Mouse (Mus musculus) ES-Bruce4 (cell line): ENCODE data around the gene Emc8. TPM values are rescaled to one million over a fixed set of nuclear protein-coding genes. Genes with fewer than 3 reads are reported as not detected.

Experiments
- H3K27ac ChIP-seq: 2 replicates; pipeline ENCODE4 v1.5.1; 2012; ENCODE audit warnings: low read length, inconsistent platforms; ENCODE audit not compliant: insufficient read depth
- H3K27me3 ChIP-seq: 2 replicates; pipeline ENCODE4 v1.6.1; 2012; ENCODE audit warnings: mild to moderate bottlenecking, low read length, inconsistent platforms; ENCODE audit not compliant: control insufficient read depth, poor library complexity, insufficient read depth, severe bottlenecking
- H3K36me3 ChIP-seq: 2 replicates; pipeline ENCODE4 v1.6.1; 2012; ENCODE audit warnings: inconsistent platforms, mild to moderate bottlenecking, low read length, moderate library complexity; ENCODE audit not compliant: control insufficient read depth, poor library complexity, insufficient read depth, severe bottlenecking
- H3K4me1 ChIP-seq: one replicate; pipeline ENCODE4 v1.8.1; 2011; ENCODE audit warnings: low read length; ENCODE audit not compliant: control insufficient read depth, insufficient read depth
- H3K4me3 ChIP-seq: 2 replicates; pipeline ENCODE4 v1.5.1; 2011; ENCODE audit warnings: low read depth, mild to moderate bottlenecking, low read length
- H3K9ac ChIP-seq: 2 replicates; pipeline ENCODE4 v1.6.1; 2012; ENCODE audit warnings: low read depth, mild to moderate bottlenecking, inconsistent platforms; ENCODE audit not compliant: poor library complexity, severe bottlenecking
- H3K9me3 ChIP-seq: replicated peaks from 2 replicates; pipeline ENCODE4 v1.6.1; 2012; ENCODE audit warnings: mild to moderate bottlenecking, low read length, inconsistent platforms; ENCODE audit not compliant: control insufficient read depth, poor library complexity, insufficient read depth, severe bottlenecking
- CTCF ChIP-seq: IDR thresholded peaks from one replicate; pipeline ENCODE4 v1.8.1; 2011; ENCODE audit warnings: low read depth, low read length
- EP300 ChIP-seq: IDR thresholded peaks from 2 replicates; pipeline ENCODE4 v1.6.1; 2011; ENCODE audit warnings: low read depth, low read length; ENCODE audit not compliant: insufficient read depth
- POLR2A ChIP-seq: IDR thresholded peaks from one replicate; pipeline ENCODE4 v1.8.1; 2011; ENCODE audit warnings: low read length; ENCODE audit not compliant: insufficient read depth
- polyA plus RNA-seq: library from polyadenylated mRNA; stranded (reverse); fragments of >200 nt; gene quantifications from 2 replicates; pipeline ENCODE4 v1.2.4, GENCODE M21; 2011; ENCODE audit warnings: low read depth; ENCODE audit not compliant: missing spikeins, insufficient read depth, insufficient read length

The Emc8 gene
- polyA plus RNA-seq, 1 experiment: 124 TPM

- TF ChIP-seq CTCF (no peak), EP300 (no peak), POLR2A (no peak)
- no peaks in the 10 kb centered on the region for H3K27me3 ChIP-seq
- no peak overlapping the region for H3K4me3 ChIP-seq
- no peak overlapping the region for H3K9ac ChIP-seq
- no peaks in the 10 kb centered on the region for H3K9me3 ChIP-seq
- no peaks in the 10 kb centered on the region for H3K4me1 ChIP-seq
- no peak overlapping the region for H3K27ac ChIP-seq
- no peaks in the 10 kb centered on the region for H3K36me3 ChIP-seq
Measured at GRCm38 (mm10) chr8:120641245-120641644, 27.1 kb downstream of the Emc8 start.

- Histone ChIP-seq H3K27me3 (no peaks in the 10 kb centered on the region), H3K4me1 (peaks cover 15% of the 10 kb centered on the region), H3K27ac (no peak overlapping the region), H3K9ac (peak overlapping the region; percentile 83), H3K36me3 (no peaks in the 10 kb centered on the region), H3K4me3 (peak overlapping the region; percentile 65), H3K9me3 (no peaks in the 10 kb centered on the region)
- no peak for TF ChIP-seq EP300
- no peak for TF ChIP-seq CTCF
- no peak for TF ChIP-seq POLR2A
Measured at GRCm38 (mm10) chr8:120634329-120634839, 34.0 kb downstream of the Emc8 start.

- Histone ChIP-seq H3K4me1 (peaks cover 15% of the 10 kb centered on the region), H3K36me3 (no peaks in the 10 kb centered on the region), H3K9me3 (no peaks in the 10 kb centered on the region), H3K27ac (no peak overlapping the region), H3K27me3 (no peaks in the 10 kb centered on the region), H3K4me3 (peak overlapping the region; percentile 65), H3K9ac (peak overlapping the region; percentile 83)
- TF ChIP-seq POLR2A (no peak), CTCF (no peak), EP300 (no peak)
Measured at GRCm38 (mm10) chr8:120633665-120634271, 34.6 kb downstream of the Emc8 start.

- TF ChIP-seq EP300 (no peak), CTCF (no peak), POLR2A (no peak)
- Histone ChIP-seq H3K4me1 (peaks cover 15% of the 10 kb centered on the region), H3K9ac (peak overlapping the region; percentile 83), H3K27ac (peak overlapping the region; percentile 37; the same call in 1 of the 2 replicates), H3K27me3 (no peaks in the 10 kb centered on the region), H3K36me3 (no peaks in the 10 kb centered on the region), H3K9me3 (no peaks in the 10 kb centered on the region), H3K4me3 (peak overlapping the region; percentile 65)
Measured at GRCm38 (mm10) chr8:120632969-120633664, 35.3 kb downstream of the Emc8 start.

- TF ChIP-seq EP300 (no peak; the same call in 1 of the 2 replicates), CTCF (no peak), POLR2A (no peak)
Measured at GRCm38 (mm10) chr8:120631441-120632375, 36.7 kb downstream of the Emc8 start.

GRCm38 (mm10) chr8:120630848-120631247, 37.5 kb downstream of the Emc8 start:
- TF ChIP-seq POLR2A: no peak
- no peak for TF ChIP-seq CTCF
- no peak for TF ChIP-seq EP300

More at GRCm38 (mm10) chr8:120631441-120632375, 36.7 kb downstream of the Emc8 start:
- Histone ChIP-seq H3K27me3 (no peaks in the 10 kb centered on the region), H3K27ac (peak overlapping the region; percentile 70), H3K4me3 (no peak overlapping the region), H3K4me1 (peaks cover 15% of the 10 kb centered on the region), H3K36me3 (no peaks in the 10 kb centered on the region), H3K9me3 (no peaks in the 10 kb centered on the region), H3K9ac (0 out of 2 replicates have a peak overlapping the region, but pooled peaks have one; percentile 29)

More at GRCm38 (mm10) chr8:120630848-120631247, 37.5 kb downstream of the Emc8 start:
- peak overlapping the region; percentile 70 for H3K27ac ChIP-seq
- H3K9ac ChIP-seq: no peak overlapping the region
- H3K27me3 ChIP-seq: no peaks in the 10 kb centered on the region
- H3K4me1 ChIP-seq: peaks cover 15% of the 10 kb centered on the region
- H3K9me3 ChIP-seq: no peaks in the 10 kb centered on the region
- H3K4me3 ChIP-seq: no peak overlapping the region
- no peaks in the 10 kb centered on the region for H3K36me3 ChIP-seq
